Mouse (Mus musculus) kidney, embryonic 14.5 days (tissue): ENCODE data around the gene Ak8. TPM values are rescaled to one million over a fixed set of nuclear protein-coding genes. Genes with fewer than 3 reads are reported as not detected.
A peak's percentile ranks its signal among the peaks of the same experiment; 100 is the strongest.

Source experiments
- ATAC-seq: fragments of 200-750 bp; cut with Nextera tagmentation; 2 replicates; pipeline ENCODE4 v1.8.0; 2017; ENCODE audit warnings: moderate number of reproducible peaks, mild to moderate bottlenecking, moderate TSS enrichment, moderate library complexity; ENCODE audit not compliant: low FRiP score, low TSS enrichment
- H3K27ac ChIP-seq: fragments of 300-500 bp; sonication (generic); 2 replicates; pipeline ENCODE4 v1.5.1; 2014; ENCODE audit warnings: low read depth, mild to moderate bottlenecking, low read length, moderate library complexity, mixed read lengths
- H3K27me3 ChIP-seq: fragments of 300-500 bp; sonication (generic); 2 replicates; pipeline ENCODE4 v1.6.1; 2014; ENCODE audit warnings: mild to moderate bottlenecking, low read length; ENCODE audit not compliant: control insufficient read depth, insufficient read depth
- H3K36me3 ChIP-seq: fragments of 300-500 bp; sonication (generic); 2 replicates; pipeline ENCODE4 v1.6.1; 2014; ENCODE audit warnings: low read length, mixed read lengths; ENCODE audit not compliant: control insufficient read depth, insufficient read depth
- H3K4me1 ChIP-seq: fragments of 300-500 bp; sonication (generic); 2 replicates; pipeline ENCODE4 v1.6.1; 2014; ENCODE audit warnings: low read length, mixed read lengths; ENCODE audit not compliant: control insufficient read depth, insufficient read depth
- H3K4me2 ChIP-seq: fragments of 300-500 bp; sonication (generic); replicated peaks from 2 replicates; pipeline ENCODE4 v1.6.1; 2014; ENCODE audit warnings: low read depth, mild to moderate bottlenecking, low read length
- H3K4me3 ChIP-seq: fragments of 300-500 bp; sonication (generic); 2 replicates; pipeline ENCODE4 v1.5.1; 2014; ENCODE audit warnings: mild to moderate bottlenecking, low read length
- H3K9ac ChIP-seq: fragments of 300-500 bp; sonication (generic); 2 replicates; pipeline ENCODE4 v1.6.1; 2014; ENCODE audit warnings: low read depth, mild to moderate bottlenecking, low read length, moderate library complexity
- H3K9me3 ChIP-seq: fragments of 300-500 bp; sonication (generic); 2 replicates; pipeline ENCODE4 v1.6.1; 2016; ENCODE audit warnings: low read length; ENCODE audit not compliant: control insufficient read depth
- WGBS: fragments of 180-500 bp; shearing (Covaris S2); extraction: QIAGEN DNeasy Blood & Tissue Kit; methylation state at CpG from one replicate; pipeline ENCODE4 v1.1.7; 2014; 5-methylcytosine and 5-hydroxymethylcytosine counted together
- polyA plus RNA-seq: library from polyadenylated mRNA; unstranded; fragments of >200 nt; fragmentation: Nextera tagmentation; extraction: Ambion mirVana; gene quantifications from 2 replicates; pipeline ENCODE4 v1.2.1, GENCODE M21; 2014

Ak8 gene
- polyA plus RNA-seq, 1 experiment from 2014 or later = 0.97 TPM

- WGBS = 46% methylated on average over 4 of the region's 4 CpGs
- H3K4me1 ChIP-seq = no peaks in the 10 kb centered on the region
- H3K9me3 ChIP-seq = no peaks in the 10 kb centered on the region
- H3K27ac ChIP-seq = no peak overlapping the region
- no peak for ATAC-seq
- H3K36me3 ChIP-seq = peaks cover 93% of the 10 kb centered on the region
- H3K4me3 ChIP-seq = no peak overlapping the region
- no peak overlapping the region for H3K9ac ChIP-seq
- H3K27me3 ChIP-seq = no peaks in the 10 kb centered on the region
- no peak overlapping the region for H3K4me2 ChIP-seq
These were observed 129.3 kb downstream of the Ak8 start for GRCm38 (mm10) chr2:28829265-28829664.

- H3K9ac ChIP-seq = no peak overlapping the region
- no peak overlapping the region for H3K4me3 ChIP-seq
- H3K27ac ChIP-seq = no peak overlapping the region; the same call in 1 of the 2 replicates
- H3K9me3 ChIP-seq = no peaks in the 10 kb centered on the region
- no peak overlapping the region for H3K4me2 ChIP-seq
- ATAC-seq = no peak
- no peaks in the 10 kb centered on the region for H3K27me3 ChIP-seq
- H3K4me1 ChIP-seq = peaks cover 26% of the 10 kb centered on the region
- WGBS = 47% methylated on average over 3 of the region's 3 CpGs
- peaks cover 35% of the 10 kb centered on the region for H3K36me3 ChIP-seq
These were observed 136.4 kb downstream of the Ak8 start for GRCm38 (mm10) chr2:28836181-28836940.

GRCm38 (mm10) chr2:28839501-28840221, 139.7 kb downstream of the Ak8 start:
- ATAC-seq = peak; percentile 16; the same call in 1 of the 2 replicates
- H3K9ac ChIP-seq = peak overlapping the region; percentile 98
- no peaks in the 10 kb centered on the region for H3K9me3 ChIP-seq
- peak overlapping the region; percentile 80 for H3K27ac ChIP-seq
- H3K27me3 ChIP-seq = no peaks in the 10 kb centered on the region
- peak overlapping the region; percentile 100 for H3K4me3 ChIP-seq
- H3K4me2 ChIP-seq = peak overlapping the region; percentile 87
- under 1% methylated on average over 47 of the region's 53 CpGs for WGBS
- peaks cover 6% of the 10 kb centered on the region for H3K36me3 ChIP-seq
- H3K4me1 ChIP-seq = peaks cover 35% of the 10 kb centered on the region

GRCm38 (mm10) chr2:28840222-28840951, 140.4 kb downstream of the Ak8 start, which contains the start of the genes Gtf3c4 and Ddx31:
Gene Gtf3c4 (minus strand): TSS chr2:28840360.
Gene Ddx31 (plus strand): TSS chr2:28840406.
- Histone ChIP-seq H3K27me3 (no peaks in the 10 kb centered on the region), H3K4me2 (peak within 1 kb of the TSS; percentile 87), H3K4me3 (peak within 1 kb of the TSS; percentile 100), H3K9me3 (no peaks in the 10 kb centered on the region), H3K9ac (peak within 1 kb of the TSS; percentile 98), H3K4me1 (peaks cover 35% of the 10 kb centered on the region), H3K36me3 (peaks cover 7% of the 10 kb centered on the region; the same call in 1 of the 2 replicates), H3K27ac (peak within 1 kb of the TSS; percentile 80)
- whole genome bisulfite sequencing = under 1% methylated on average over 58 of the region's 63 CpGs
- peak; percentile 95 for ATAC-seq

GRCm38 (mm10) chr2:28842042-28842441, 142.1 kb downstream of the Ak8 start:
- WGBS = 79% methylated on average over 3 of the region's 3 CpGs
- no peaks in the 10 kb centered on the region for H3K9me3 ChIP-seq
- H3K4me2 ChIP-seq = peak overlapping the region; percentile 87
- H3K27me3 ChIP-seq = no peaks in the 10 kb centered on the region
- no peak overlapping the region for H3K27ac ChIP-seq
- peak overlapping the region; percentile 100; the same call in 1 of the 2 replicates for H3K4me3 ChIP-seq
- no peak overlapping the region for H3K9ac ChIP-seq
- no peak for ATAC-seq
- peaks cover 18% of the 10 kb centered on the region for H3K36me3 ChIP-seq
- peaks cover 32% of the 10 kb centered on the region for H3K4me1 ChIP-seq

- H3K4me3 ChIP-seq = no peak overlapping the region
- H3K4me2 ChIP-seq = no peak overlapping the region
- WGBS = 86% methylated on average over 2 of the region's 2 CpGs
- no peak overlapping the region for H3K9ac ChIP-seq
- peaks cover 63% of the 10 kb centered on the region for H3K36me3 ChIP-seq
- no peak for ATAC-seq
- no peaks in the 10 kb centered on the region for H3K9me3 ChIP-seq
- H3K27ac ChIP-seq = no peak overlapping the region
- no peaks in the 10 kb centered on the region for H3K27me3 ChIP-seq
- H3K4me1 ChIP-seq = no peaks in the 10 kb centered on the region
These were observed 148.9 kb downstream of the Ak8 start for GRCm38 (mm10) chr2:28848879-28849278.

GRCm38 (mm10) chr2:28852594-28852993, 152.6 kb downstream of the Ak8 start:
- Histone ChIP-seq H3K4me1 (no peaks in the 10 kb centered on the region), H3K9me3 (no peaks in the 10 kb centered on the region), H3K27ac (no peak overlapping the region), H3K36me3 (peaks cover 57% of the 10 kb centered on the region), H3K4me2 (no peak overlapping the region), H3K4me3 (no peak overlapping the region), H3K9ac (no peak overlapping the region), H3K27me3 (no peaks in the 10 kb centered on the region)
- WGBS = 95% methylated on average over 3 of the region's 3 CpGs
- ATAC-seq = no peak

- ATAC-seq = no peak
- WGBS = 88% methylated on average over 2 of the region's 2 CpGs
- H3K4me1 ChIP-seq = no peaks in the 10 kb centered on the region
- no peak overlapping the region for H3K4me2 ChIP-seq
- no peak overlapping the region for H3K9ac ChIP-seq
- no peaks in the 10 kb centered on the region for H3K27me3 ChIP-seq
- H3K27ac ChIP-seq = no peak overlapping the region
- H3K9me3 ChIP-seq = no peaks in the 10 kb centered on the region
- H3K36me3 ChIP-seq = peaks cover 54% of the 10 kb centered on the region
- no peak overlapping the region for H3K4me3 ChIP-seq
These were observed 155.8 kb downstream of the Ak8 start for GRCm38 (mm10) chr2:28855773-28856172.
